Mouse (Mus musculus) bone marrow, adult 2 months (tissue): ENCODE data around the gene Nr2e1.

Source experiments
- CTCF ChIP-seq: fragments of 200-500 bp; IDR thresholded peaks from 2 replicates; pipeline ENCODE4 v1.5.1; 2011; ENCODE audit warnings: low read length, control low read depth; ENCODE audit not compliant: control insufficient read depth, insufficient read depth
- POLR2A ChIP-seq: fragments of 200-500 bp; IDR thresholded peaks from 2 replicates; pipeline ENCODE4 v1.6.1; 2011; ENCODE audit warnings: low read depth, mild to moderate bottlenecking, control low read depth, low read length, borderline replicate concordance; ENCODE audit not compliant: control insufficient read depth

GRCm38 (mm10) chr10:42587961-42588750, 4.7 kb upstream of the Nr2e1 start:
- TF ChIP-seq POLR2A (no peak), CTCF (no peak)
